Mouse (Mus musculus) heart, postnatal 0 days (tissue): ENCODE measurements at regions not wholly inside any gene's neighbourhood (a gene's known extent, or its start where the extent isn't known, plus 50 kb on each side); places are given as distances from the start of the nearest gene placed in this dataset.

Experiments
- ATAC-seq: fragments of 200-750 bp; cut with Nextera tagmentation; 2 replicates; pipeline ENCODE4 v1.8.0; 2017; ENCODE audit warnings: low read depth, moderate number of reproducible peaks, moderate library complexity; ENCODE audit not compliant: insufficient read depth
- DNase-seq: peaks from one replicate; pipeline ENCODE4 v3.0.0-alpha.2; 2016; ENCODE audit warnings: low spot score
- H3K27ac ChIP-seq: fragments of 300-500 bp; sonication (generic); 2 replicates; pipeline ENCODE4 v1.5.1; 2014; ENCODE audit warnings: low read depth, mild to moderate bottlenecking
- H3K27me3 ChIP-seq: fragments of 300-500 bp; sonication (generic); 2 replicates; pipeline ENCODE4 v1.6.1; 2014; ENCODE audit warnings: low read length, mixed read lengths; ENCODE audit not compliant: control insufficient read depth, insufficient read depth
- H3K36me3 ChIP-seq: fragments of 300-500 bp; sonication (generic); replicated peaks from 2 replicates; pipeline ENCODE4 v1.6.1; 2014; ENCODE audit warnings: low read length, mixed read lengths; ENCODE audit not compliant: control insufficient read depth, insufficient read depth
- H3K4me1 ChIP-seq: fragments of 300-500 bp; sonication (generic); 2 replicates; pipeline ENCODE4 v1.6.1; 2014; ENCODE audit warnings: antibody characterized with exemption; ENCODE audit not compliant: control insufficient read depth, insufficient read depth
- H3K4me2 ChIP-seq: fragments of 300-500 bp; sonication (generic); 2 replicates; pipeline ENCODE4 v1.6.1; 2014; ENCODE audit warnings: low read depth, mild to moderate bottlenecking, low read length, moderate library complexity
- H3K4me3 ChIP-seq: fragments of 300-500 bp; sonication (generic); 2 replicates; pipeline ENCODE4 v1.5.1; 2014; ENCODE audit warnings: low read depth, low read length
- H3K9ac ChIP-seq: fragments of 300-500 bp; sonication (generic); replicated peaks from 2 replicates; pipeline ENCODE4 v1.6.1; 2014; ENCODE audit warnings: low read depth, low read length, mixed read lengths
- H3K9me3 ChIP-seq: fragments of 300-500 bp; sonication (generic); replicated peaks from 2 replicates; pipeline ENCODE4 v1.6.1; 2016; ENCODE audit warnings: low read length; ENCODE audit not compliant: control insufficient read depth
- CTCF ChIP-seq: IDR thresholded peaks from 2 replicates; pipeline ENCODE4 v1.5.1; 2016; ENCODE audit warnings: antibody characterized with exemption, control low read depth, low read depth
- EP300 ChIP-seq: IDR thresholded peaks from 2 replicates; pipeline ENCODE4 v1.6.1; 2016; ENCODE audit warnings: antibody characterized with exemption, low read depth
- WGBS: fragments of 180-500 bp; shearing (Covaris S2); extraction: QIAGEN DNeasy Blood & Tissue Kit; methylation state at CpG from one replicate; pipeline ENCODE4 v1.1.7; 2014; 5-methylcytosine and 5-hydroxymethylcytosine counted together

- no peak for TF ChIP-seq EP300
- TF ChIP-seq CTCF = no peak
- no peak for ATAC-seq
- no peaks in the 10 kb centered on the region for H3K9me3 ChIP-seq
- H3K27ac ChIP-seq = no peak overlapping the region
- no peaks in the 10 kb centered on the region for H3K27me3 ChIP-seq
- H3K9ac ChIP-seq = no peak overlapping the region
- H3K4me1 ChIP-seq = peaks cover 28% of the 10 kb centered on the region
- DNase-seq = no peak
- WGBS = 66% methylated on average over 13 of the region's 13 CpGs
- H3K4me2 ChIP-seq = no peak overlapping the region
- H3K36me3 ChIP-seq = no peaks in the 10 kb centered on the region
- H3K4me3 ChIP-seq = no peak overlapping the region
Measured at GRCm38 (mm10) chr10:119061958-119062599, 177.8 kb downstream of the Cand1 start.

- DNase-seq (no peak), ATAC-seq (no peak)
- no peak overlapping the region for H3K27ac ChIP-seq
- no peak overlapping the region for H3K4me2 ChIP-seq
- H3K9ac ChIP-seq = no peak overlapping the region
- H3K4me3 ChIP-seq = no peak overlapping the region
- no peaks in the 10 kb centered on the region for H3K9me3 ChIP-seq
- H3K27me3 ChIP-seq = no peaks in the 10 kb centered on the region
- 85% methylated on average over 8 of the region's 8 CpGs for WGBS
- H3K4me1 ChIP-seq = peaks cover 28% of the 10 kb centered on the region
- TF ChIP-seq EP300 (no peak), CTCF (no peak)
- no peaks in the 10 kb centered on the region for H3K36me3 ChIP-seq
Measured at GRCm38 (mm10) chr10:119061349-119061850, 178.5 kb downstream of the Cand1 start.

GRCm38 (mm10) chr10:119058493-119059020, 181.3 kb downstream of the Cand1 start:
- Histone ChIP-seq H3K27ac (no peak overlapping the region), H3K9me3 (no peaks in the 10 kb centered on the region), H3K9ac (no peak overlapping the region), H3K4me3 (no peak overlapping the region), H3K4me1 (peaks cover 22% of the 10 kb centered on the region), H3K27me3 (no peaks in the 10 kb centered on the region), H3K36me3 (no peaks in the 10 kb centered on the region), H3K4me2 (no peak overlapping the region)
- ATAC-seq = no peak
- no peak for TF ChIP-seq CTCF
- TF ChIP-seq EP300 = no peak
- no peak for DNase-seq
- WGBS = 70% methylated on average over 10 of the region's 10 CpGs

GRCm38 (mm10) chr10:119055199-119055785, 184.6 kb downstream of the Cand1 start:
- no peak for TF ChIP-seq CTCF
- no peak overlapping the region for H3K4me3 ChIP-seq
- DNase-seq = no peak
- no peak overlapping the region for H3K4me2 ChIP-seq
- no peaks in the 10 kb centered on the region for H3K27me3 ChIP-seq
- H3K4me1 ChIP-seq = peaks cover 27% of the 10 kb centered on the region
- H3K27ac ChIP-seq = no peak overlapping the region
- H3K9me3 ChIP-seq = no peaks in the 10 kb centered on the region
- 66% methylated on average over 13 of the region's 13 CpGs for WGBS
- no peaks in the 10 kb centered on the region for H3K36me3 ChIP-seq
- no peak overlapping the region for H3K9ac ChIP-seq
- ATAC-seq = no peak

- no peaks in the 10 kb centered on the region for H3K27me3 ChIP-seq
- no peak overlapping the region for H3K9ac ChIP-seq
- H3K9me3 ChIP-seq = no peaks in the 10 kb centered on the region
- no peaks in the 10 kb centered on the region for H3K36me3 ChIP-seq
- TF ChIP-seq EP300 (no peak), CTCF (no peak)
- ATAC-seq = no peak
- no peak overlapping the region for H3K4me3 ChIP-seq
- no peak overlapping the region for H3K4me2 ChIP-seq
- no peak overlapping the region for H3K27ac ChIP-seq
- 80% methylated on average over 22 of the region's 22 CpGs for WGBS
- H3K4me1 ChIP-seq = peaks cover 27% of the 10 kb centered on the region
- DNase-seq = no peak
Measured at GRCm38 (mm10) chr10:119054191-119055175, 184.5 kb upstream of the Dyrk2 start.
